Mouse (Mus musculus) cerebellum, postnatal 4 days (tissue): Measurements from ENCODE around the gene Leng8.
A peak's percentile ranks its signal among the peaks of the same experiment; 100 is the strongest.

Experiments
- DNase-seq, 2 experiments: peaks; one replicate each; pipeline ENCODE4 v3.0.0; 2022; ENCODE audit warnings: low spot score in 2 of 2, mixed read lengths in 1 of 2

Gene Leng8

DNA sequence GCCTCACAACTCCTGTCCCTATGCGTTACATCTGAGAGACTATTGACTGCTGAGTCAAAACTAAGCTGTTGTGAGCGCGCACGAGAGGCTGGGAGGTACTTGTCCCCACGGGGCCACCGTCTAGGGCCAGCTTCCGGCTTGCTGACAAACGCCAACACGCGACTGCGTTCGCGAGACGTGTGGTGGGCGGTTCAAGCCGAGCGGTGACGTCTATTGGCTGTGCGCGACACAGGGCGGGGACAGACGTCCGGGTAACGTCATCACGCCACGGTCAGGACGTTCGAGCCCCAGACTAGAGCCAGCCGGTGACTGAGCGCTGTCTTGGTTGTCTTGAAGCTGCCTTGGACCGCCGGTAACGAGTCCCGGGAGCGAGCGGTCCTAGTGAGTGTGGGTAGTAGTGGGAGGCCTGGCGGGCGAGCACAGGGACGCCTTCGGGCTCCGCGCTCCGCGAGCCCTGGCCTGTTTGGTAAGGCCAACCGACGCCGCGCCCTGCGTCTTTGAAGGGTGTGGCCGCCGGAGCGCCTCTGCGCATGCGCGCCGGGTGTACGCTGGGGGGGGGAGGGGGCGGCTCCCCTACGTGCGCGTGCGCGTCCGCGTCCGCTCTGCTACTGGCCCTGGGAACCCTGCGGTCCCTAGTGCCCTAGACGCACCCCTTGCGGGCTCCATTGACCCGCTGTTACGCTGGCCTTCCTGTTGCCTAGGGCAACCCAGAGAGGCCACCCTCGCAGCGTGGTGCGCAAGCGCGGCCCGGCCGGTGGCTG, at the start of gene Leng8:
Gene Leng8 (plus strand): TSS at position 269 of the 761 bp plus-strand sequence.
- peak; percentile 97 to 98 for DNase-seq

DNA sequence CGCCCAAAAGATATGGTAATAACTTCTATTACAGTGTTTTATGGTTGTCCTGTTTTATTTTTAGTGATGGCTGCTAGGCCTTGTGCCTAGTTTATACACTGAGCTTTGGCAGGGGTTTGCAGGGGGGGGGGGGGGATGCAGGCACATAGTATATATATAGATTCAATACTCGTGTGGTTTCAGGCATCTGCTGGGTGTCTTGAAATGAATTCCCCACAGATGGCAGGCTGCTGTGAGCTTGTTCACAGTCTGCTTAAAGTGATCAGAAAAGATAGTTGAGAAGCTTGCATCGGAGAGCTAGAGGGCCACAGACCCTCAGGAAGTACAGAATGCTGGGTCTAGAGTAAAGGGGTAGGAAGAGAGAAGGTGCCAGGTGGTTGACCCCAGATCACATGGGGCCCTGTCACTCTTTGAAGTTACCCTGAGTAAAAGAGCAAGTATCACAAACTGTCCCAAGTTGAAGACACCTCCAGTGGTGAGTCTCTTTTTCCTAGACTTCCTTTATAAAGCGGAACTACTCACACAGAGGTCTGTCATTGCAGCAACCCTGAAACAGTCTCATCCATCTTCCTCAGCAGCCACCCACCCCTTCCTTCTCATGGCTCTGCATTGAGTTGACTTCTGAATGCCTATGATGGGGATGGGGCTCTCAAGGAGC, 49.5 kb upstream of the Leng8 start:
- no peak for DNase-seq

DNA sequence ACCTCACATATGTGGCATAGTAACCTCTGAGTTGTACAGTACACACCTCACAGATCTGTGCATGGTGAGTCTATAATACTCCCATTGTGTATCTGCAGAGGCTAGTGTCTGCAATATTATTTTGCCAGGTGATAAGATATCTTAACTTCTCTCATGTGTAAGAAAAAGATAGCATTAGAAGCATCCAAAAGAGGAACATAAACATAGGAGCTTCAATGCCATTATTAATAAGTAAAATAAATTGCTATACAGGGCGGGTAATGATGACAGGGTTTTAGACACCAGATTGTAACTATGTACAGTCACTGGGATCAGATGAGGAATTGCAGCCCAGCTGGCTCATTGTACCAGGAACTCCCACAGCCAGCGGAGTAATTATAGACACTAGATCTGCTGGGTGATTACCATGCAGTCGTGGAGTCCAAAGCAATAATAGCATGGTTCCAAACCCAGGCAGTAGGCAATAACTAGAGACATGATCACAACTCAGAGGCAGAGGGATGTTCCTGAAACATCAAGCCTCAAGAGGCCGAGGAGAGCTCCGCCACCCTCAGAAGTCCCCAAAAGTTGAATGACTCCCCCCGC, 48.9 kb upstream of the Leng8 start:
- no peak for DNase-seq

DNA sequence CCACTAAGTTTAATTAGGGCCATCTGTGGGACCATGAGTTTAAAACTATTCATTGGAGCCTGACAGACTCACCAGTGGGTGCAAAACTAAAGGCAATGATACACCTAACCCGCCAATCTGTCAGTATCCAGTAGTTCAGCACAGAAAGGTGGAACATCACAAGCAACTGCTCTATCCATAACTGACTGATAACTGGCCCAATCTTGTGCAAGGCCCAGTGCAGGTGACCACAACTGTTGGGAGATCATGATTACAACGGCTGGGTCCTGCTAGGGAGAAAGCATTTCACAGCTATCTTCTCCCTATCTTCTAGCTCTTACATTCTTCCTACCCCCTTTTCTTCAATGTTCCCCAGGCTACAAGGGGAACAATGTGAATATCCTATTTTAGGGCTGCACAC, 48.2 kb upstream of the Leng8 start:
- no peak for DNase-seq

DNA sequence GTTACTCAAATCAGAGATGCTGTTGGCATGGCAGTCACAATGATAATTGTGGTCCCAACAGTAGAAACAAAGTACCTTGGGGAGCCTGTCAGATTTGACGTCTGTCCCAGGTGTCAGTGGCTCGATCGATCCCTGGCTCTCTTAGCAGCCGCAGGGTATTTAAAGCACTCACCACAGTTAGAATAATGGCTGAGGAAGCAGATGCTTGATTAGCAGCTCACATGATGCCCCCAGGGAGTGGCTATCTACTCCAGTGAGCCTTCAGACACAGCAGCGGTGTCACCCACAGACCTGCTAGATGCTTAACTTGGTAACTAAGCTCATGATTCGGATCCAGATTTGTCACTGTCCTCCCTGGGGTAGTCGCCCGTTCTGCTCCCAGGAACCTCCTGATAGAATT, 45.7 kb upstream of the Leng8 start:
- DNase-seq = no peak

DNA sequence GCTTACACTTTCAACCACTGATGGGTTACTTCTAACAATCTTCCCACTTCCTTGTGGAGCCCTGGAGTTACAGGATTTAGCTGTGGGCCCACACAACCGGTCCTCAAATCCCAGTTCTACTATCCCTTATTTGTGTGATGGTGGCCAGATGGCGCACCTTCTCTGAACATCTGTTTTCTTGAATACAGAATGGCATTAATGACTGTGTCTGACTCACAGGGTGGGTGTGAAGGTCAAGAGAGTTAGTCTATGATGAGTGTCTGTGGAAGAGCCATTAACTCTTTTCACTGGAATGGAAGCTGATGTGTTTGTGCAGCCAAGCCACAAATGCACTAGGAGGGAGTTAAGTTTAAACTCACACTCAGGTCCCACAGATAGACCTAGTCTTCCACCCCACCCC, 38.5 kb upstream of the Leng8 start:
- no peak for DNase-seq

DNA sequence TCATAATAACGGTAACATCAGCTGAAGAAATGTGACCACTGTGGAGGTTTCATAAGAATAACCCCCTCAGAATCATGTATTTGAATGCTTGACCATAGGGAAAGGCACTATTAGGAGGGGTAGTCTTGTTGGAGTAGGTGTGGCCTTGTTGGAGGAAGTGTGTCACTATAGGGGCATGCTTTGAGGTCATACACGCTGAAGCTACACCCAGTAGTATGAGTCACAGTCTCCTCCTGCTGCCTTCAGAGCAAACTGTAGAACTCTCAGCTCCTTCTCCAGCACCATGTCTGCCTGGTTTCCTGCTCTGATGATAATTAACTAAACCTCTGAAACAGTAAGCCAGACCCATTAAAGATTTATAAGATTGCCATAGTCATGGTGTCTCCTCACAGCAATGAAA, 38.0 kb upstream of the Leng8 start:
- DNase-seq = no peak

DNA sequence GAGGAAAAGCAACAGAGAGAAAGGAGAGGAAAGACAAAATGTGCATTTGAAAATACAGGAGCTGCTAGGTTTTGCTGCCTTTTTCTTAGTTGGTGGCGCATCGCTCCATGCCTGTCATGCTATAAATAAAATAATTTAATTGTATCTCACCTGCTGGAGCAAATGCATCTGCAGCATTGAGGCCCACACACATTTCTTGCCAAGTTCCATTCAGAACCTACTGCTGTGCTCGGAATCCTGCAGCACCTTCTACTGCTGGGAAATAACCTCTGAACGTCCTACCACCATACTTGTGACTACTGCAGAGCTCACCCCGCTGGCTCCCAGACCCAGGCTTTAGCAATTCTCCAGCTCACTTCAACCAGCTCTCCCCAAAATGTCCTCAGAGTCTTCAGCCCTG, 35.7 kb upstream of the Leng8 start:
- DNase-seq = no peak

DNA sequence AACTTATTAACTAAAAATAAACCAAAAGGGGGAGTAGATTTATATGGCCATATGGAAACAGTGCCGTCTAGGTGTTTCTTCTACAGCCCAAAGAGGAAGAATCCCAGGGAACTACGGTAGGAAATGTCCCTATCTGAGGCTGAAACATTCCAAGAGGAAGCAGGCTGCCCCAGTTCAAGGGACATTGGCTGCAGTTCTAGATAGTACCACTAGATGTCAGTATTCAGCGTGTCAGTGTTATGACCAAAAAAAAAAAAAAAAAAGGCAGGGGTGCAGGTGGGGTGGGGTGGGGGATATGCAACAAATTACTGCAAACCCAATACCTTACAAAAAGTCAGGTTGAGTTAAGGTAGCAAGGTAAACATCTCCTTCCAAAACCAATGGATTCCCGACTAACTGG, 33.4 kb upstream of the Leng8 start:
- DNase-seq = no peak

DNA sequence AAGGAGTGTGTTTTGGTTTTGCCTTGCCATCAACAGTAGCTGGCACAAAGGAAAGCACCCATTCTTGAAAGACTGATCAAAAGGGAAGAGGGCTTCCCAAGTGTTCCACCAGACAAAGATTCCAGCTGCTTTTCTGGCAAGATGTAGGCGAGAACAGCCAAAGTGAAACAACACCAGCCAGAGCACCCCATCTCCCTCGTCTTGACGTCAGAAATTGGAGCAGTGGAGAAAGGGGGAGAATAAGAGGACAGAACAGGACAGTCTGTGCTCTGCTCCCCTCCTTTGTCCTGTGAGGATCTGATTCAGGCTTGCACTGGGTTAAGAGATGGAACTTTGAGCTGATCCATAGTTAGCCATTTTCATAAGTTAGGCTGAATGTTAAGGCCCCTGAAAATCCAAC, 25.1 kb upstream of the Leng8 start:
- no peak for DNase-seq

DNA sequence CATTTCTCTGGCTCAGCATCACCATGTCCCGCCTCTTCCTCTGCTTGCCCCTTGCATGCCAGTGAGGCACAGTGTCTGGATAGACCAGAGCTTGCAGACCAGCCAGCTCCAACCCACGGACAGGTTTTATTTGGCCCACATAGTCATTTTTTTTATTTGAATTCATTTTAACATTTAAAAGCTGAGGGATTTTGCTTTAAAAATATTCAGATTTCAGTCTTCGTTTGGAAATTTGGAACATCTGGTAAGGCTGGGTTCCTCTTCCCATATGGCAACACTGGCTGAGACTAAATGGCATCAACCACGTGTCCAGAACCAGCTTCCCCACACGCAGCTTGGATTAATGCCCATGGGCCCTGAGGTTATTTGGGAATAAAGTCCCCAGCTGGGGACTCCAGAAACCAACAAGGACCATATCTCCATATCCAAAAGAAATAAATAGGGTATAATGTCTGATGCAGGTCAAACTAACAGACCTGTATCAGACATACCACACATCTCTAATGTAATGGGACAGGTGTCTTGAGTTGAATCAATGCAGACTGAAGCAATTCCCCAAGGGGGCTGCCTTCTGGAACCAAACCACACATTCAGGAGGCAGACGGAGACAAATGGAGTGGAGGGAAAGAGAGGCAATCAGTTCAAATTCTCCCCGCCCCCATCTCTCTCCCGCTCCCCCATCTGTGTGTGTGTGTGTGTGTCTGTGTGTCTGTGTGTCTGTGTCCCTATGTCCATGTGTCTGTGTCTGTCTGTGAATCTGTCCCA, 19.6 kb upstream of the Leng8 start:
- no peak for DNase-seq

DNA sequence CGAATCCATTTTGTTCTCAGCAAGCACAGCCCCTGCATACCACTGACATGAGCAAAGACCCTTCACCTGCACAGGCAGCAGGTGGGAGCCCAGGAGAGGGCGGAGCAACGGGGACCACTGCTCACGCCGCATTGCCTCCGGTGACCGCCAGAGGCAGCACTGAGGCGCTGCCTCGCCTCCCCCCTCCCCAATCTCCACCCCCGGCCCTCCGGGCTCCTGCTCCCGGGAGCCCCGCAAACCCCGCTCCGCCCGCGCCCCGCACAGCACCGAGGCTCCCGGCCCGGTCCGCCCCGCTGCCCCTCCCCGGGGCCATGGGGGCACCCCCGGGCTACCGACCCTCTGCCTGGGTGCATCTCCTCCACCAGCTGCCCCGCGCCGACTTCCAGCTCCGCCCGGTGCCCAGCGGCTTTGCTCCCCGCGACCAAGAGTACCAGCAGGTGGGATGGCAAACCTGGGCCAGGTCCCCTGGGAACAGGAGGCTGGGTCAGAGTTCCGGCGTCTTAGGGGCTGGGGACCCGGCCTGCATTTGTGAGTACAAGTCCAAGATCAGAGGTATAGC, 17.4 kb upstream of the Leng8 start, which contains the start of gene Ttyh1:
Gene Ttyh1 (plus strand): TSS at position 65 of the 559 bp plus-strand sequence.
- peak; percentile 65 to 73 for DNase-seq

DNA sequence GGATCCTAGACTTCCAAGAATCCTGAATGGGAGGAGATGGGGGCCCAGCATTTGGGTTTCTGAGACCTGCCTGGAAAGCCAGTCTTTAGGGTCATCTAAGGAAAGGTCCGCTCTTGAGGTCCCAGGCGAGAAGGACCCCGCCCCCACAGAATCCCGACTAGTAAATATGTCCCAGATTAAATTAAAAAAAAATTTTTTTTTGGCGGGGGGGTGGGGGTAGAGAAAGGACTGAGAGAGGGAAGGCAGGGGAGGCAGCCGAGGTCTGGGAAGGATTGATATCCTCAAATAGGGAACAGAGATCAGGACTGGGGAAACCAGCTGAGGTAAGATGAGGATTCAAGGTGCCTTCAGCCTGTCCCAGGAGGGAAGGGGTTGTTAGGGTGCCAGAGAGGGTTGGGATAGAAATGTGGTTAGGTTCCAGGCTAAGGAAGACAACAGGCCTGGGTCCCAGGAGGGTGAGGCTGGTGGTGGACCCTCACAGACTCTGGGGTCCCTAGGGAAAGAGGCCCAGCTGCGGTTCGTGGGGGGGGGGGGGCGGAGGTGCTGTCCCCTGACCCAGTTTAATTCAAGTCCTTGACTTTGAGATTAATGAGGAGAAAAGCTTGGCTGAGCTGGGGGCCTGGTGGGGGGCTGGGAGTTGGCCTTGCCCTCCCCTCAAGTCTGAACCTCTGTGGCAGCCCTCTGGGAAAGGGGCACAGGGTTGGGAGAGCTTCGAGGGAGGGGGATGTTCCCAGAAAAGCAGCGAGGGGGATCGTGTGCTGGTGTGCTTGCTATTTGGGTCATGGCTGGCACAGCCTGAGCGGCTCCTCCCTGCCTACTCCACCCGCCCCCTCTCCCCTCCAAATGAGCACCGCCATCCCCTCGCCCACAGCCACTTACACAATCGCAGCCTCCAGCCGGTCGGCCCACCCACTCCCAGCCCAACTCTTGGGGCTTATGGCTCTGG, 16.6 kb upstream of the Leng8 start:
- DNase-seq = no peak

DNA sequence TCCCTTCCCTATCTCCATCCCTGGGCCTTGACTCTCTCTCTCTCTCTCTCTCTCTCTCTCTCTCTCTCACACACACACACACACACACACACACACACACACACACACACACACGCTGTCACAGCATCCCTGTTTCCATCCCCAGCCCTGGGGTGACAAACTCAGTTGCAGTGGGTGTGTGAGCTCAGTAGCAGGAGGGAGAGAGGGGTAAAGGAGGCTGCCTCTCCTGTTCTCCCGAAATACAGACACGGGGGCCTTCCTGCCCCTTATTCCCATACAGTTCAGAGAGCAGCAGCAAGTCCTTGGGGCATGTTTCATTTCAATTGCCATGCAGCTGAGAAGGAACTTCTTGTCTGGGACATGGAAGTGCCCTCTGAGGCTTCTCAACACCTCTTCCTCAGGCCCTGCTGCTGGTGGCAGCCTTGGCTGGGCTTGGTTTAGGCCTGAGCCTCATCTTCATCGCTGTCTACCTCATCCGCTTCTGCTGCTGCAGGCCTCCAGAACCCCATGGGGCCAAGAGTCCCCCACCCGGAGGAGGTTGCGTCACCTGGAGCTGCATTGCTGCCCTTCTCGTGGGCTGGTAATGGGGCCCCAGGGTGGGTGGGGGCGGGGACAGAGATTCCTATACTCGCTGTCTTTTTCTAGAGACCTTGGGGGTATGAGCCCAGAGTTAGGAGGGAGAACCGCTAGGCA, 14.6 kb upstream of the Leng8 start:
- no peak for DNase-seq

DNA sequence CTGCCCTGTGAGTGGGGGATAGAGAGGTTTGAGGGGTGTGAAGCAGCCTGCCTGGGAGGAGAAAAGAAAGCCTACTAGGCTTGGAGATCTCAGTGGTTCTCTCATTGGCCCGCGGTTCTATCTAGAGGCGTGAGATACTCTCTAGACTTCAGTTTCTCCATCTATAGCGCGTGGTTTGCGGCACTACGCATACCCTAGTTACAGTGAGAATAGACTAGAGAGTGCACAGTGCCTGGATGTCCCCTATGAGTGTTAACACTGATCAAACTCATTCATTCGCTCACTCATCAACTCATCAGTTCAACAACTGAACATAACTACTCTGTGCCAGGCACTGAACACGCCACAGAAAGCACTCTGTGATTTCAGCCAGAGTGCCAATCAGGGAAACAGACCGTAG, 14.1 kb upstream of the Leng8 start:
- no peak for DNase-seq

DNA sequence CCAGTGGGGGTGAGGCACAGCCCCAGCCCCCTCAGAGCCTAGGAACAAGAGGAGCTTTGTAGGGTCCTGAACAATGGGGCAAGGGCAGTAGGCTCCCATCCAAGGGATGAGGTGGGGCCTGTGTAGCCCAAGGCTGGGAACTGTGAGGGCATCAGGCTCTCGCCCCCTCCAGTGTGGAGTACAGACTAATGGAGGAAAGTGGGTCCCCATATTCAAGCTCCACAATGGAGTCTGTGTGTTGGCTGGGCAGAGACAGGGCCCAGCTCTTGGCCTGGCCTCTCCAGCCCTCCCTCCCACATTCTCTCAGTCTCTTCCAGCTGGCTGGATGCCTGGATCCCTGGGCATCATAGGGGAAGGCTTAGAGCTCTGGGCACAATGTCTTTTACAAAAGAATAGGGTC, 13.1 kb upstream of the Leng8 start:
- DNase-seq = peak; percentile 49 to 78

DNA sequence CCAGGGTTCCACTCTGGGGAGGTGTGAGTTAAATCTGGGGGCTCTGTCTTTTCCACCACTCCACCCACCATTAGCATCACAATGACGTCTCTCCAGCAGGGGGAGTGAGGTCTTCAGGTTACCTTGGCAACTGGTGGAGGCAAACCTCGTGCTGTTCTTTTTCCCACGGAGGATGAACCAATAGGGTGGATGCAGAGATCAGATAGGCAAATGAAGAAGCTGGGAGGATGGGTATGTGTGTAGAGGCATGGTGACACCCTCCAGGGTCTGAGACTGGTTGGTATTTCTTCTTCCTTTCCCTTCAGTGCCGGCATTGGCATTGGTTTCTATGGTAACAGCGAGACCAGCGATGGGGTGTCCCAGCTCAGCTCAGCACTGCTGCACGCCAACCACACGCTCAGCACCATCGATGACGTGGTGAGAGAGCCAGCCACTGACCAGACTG, 12.5 kb upstream of the Leng8 start:
- DNase-seq = peak in 1 of 2 experiments; percentile 74

DNA sequence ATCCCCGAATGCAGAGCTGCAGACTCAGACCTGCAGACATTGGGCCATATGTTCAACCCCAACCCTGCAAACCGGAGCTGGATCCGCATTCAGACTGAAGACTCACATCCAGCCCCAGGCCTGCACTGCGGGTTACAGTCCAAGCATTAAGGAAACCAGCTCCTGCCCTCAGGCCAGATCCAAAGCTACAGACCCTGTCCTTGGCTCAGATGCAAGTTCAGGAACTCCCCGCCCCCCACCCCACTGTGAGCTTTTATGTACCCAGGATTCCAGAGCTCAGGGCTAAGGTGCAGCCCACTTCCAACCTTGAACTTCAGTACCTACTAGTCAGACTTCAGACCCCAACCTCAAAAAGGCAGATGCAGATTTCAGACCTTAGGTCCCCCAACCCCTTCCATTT, 12.0 kb upstream of the Leng8 start:
- DNase-seq = no peak

DNA sequence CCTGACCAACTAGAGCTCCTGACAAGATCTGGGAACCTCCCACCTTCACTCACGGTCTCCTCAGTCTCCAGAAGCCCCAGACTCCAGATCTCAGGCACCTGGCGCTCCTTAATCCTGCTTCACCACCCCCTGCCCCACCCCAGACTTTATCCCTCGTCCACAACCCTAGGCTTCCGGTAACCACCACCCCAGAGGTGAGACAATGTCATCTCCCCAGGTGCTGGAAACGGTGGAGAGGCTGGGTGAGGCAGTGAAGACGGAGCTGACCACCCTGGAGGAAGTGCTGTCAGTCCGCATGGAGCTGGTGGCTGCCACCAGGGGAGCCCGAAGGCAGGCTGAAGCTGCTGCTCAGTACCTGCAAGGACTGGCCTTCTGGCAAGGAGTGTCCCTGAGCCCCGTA, 11.5 kb upstream of the Leng8 start:
- DNase-seq = no peak
